Mouse (Mus musculus): ENCODE measurements around the gene Ddit4.

- TF ChIP-seq CHD2 (IDR thresholded peaks at IDR 0.05; ENCODE audit: low read depth, low read length), result no peak
- TF ChIP-seq ZNF384 (IDR thresholded peaks at IDR 0.05; ENCODE audit: low read depth, low read length), result no peak
Measured at GRCm38 (mm10) chr10:59958458-59958857, 6.8 kb upstream of the Ddit4 start.
